Mouse (Mus musculus) retina, embryonic 14.5 days (tissue): ENCODE data around the gene Jdp2.

Experiments used
- DNase-seq: peaks from one replicate; pipeline ENCODE4 v3.0.0-alpha.2; 2015; ENCODE audit warnings: low spot score

Jdp2 gene

DNA sequence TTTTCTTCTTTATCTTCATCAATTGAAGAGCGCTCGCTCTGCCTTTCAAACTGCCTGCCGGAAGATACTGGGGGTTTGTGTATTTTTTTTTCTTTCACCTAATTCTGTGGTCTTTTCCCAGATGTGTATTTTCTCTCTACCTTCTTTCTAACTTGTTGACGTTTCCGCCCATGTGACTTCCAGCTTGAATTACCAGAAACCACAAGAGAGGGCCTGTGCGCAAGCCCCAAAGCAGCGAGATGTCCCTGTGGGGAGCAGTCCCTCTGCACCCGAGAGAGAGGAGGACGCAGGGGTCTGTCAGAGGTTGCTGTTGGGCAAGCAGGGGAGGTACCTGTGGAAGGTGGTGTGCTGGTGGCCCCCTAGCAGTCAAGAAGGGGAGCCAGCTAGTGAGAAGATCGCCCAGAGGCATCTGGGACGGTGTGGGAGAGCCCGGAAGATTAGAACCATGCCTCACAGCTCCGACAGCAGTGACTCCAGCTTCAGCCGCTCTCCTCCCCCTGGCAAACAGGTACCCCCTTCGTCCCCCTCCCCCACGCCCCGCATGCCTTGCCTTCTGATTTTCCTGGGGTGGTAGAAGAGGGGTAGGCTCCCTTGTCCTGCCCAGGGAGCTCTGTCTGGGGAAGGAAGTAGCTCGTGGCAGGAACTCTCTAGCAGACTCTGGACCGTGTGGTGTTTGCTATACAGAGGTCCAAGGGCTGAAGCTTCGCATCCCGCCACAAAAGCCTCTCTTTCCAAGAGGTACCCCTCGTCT is 87.8 kb downstream of the Jdp2 start, which contains the start of gene Batf:
TSS of gene Batf (plus strand) at position 204 of the 751 bp plus-strand sequence.
- DNase-seq: no peak

DNA sequence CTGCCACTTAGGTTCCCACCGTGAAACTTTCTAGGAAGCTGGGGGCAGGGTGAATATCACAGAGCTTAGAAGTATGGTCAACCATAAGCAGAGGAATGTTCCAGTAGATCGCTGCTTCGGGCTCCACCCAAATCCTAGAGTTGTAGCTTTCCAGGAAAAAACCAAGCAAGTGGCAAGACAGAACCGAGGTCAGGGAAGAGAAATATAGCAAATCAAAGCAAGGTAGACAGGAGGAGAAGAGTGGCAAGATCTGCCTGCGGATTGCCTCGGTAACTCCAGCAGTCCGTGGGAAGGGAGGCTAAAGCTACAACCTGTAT is 88.3 kb downstream of the Jdp2 start:
- DNase-seq: no peak

DNA sequence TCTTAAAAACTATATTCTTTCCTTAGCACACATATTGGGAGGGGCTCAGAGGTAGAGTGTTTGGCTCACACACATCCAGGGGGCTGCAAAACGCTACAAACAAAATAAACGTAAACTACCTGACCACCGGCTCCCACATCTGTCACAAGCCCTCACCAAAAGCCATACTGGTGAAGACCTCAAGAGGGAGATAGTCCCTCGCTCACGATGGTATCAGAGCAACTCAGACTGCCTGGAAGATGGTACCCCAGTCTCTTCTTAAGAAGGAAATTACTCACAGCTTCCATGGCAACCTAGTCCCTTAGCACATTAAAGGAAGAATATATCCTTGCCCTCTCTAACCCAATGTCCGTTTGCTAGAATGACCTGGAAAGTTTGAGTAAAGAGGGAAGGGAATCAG is 89.0 kb downstream of the Jdp2 start:
- DNase-seq: no peak
